Mouse (Mus musculus): ENCODE data around the gene Rnase10. TPM values are rescaled to one million over a fixed set of nuclear protein-coding genes. Genes with fewer than 3 reads are reported as not detected.

The Rnase10 gene
- polyA plus RNA-seq, 1 experiment from 2014 or later, result 0.09 TPM

DNA sequence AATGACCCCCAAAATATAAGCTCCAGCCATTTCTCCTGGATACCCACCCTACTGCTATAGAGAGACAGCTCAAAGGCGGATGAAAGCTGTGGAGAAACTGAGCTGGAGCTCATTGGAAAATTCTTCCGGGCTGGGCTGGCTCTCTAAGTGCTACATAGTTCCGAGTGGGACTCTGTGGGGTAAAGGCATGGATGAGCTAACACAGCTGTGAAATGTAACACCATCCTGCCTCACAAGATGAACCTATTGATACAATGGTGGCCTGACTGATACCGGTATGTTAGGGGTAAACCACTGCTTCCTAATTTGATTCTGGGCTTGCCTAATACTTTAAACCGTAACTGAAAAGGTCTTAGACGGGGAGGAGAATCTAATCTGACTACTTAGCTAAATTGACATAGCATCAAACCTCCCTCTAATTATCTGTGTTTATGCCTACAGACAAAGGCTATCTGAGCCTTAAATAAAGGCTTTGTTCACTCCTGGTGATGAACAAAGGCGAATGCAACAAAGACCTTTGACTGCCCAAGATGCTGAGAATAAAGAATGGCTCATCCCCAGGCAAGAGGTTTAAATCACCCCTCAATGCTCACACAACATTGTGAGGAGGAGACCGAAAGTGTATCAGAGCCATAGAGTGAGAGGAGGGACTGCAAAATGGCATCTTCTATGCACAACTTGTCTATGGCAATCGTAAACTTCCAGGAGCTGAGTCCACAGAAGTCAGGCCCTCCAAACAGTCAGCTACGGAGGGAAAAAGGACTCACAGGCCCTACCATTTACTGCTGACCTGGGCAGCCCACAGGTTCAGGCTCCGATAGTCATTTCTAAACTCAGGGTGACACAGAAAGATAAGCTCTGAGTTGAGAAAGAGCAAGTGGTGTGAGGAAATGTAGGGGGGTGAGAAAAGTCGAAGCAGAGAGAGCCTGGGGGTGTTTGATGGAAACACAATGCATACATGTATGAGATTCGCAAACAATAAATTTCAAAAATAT is 47.0 kb downstream of the Rnase10 start:
- Histone ChIP-seq H3K4me3 (no peak overlapping the region), H3K4me2 (no peak overlapping the region), H3K27me3 (no peaks in the 10 kb centered on the region), H3K9ac (no peak overlapping the region), H3K36me3 (no peaks in the 10 kb centered on the region), H3K27ac (no peak overlapping the region), H3K9me3 (no peaks in the 10 kb centered on the region), H3K4me1 (peaks cover 3% of the 10 kb centered on the region; the same call in 1 of the 2 replicates)
- 72% methylated on average over 13 of the region's 13 CpGs for WGBS
- ATAC-seq (ENCODE audit: insufficient number of reproducible peaks, low FRiP score, low TSS enrichment, low read depth), result no peak

DNA sequence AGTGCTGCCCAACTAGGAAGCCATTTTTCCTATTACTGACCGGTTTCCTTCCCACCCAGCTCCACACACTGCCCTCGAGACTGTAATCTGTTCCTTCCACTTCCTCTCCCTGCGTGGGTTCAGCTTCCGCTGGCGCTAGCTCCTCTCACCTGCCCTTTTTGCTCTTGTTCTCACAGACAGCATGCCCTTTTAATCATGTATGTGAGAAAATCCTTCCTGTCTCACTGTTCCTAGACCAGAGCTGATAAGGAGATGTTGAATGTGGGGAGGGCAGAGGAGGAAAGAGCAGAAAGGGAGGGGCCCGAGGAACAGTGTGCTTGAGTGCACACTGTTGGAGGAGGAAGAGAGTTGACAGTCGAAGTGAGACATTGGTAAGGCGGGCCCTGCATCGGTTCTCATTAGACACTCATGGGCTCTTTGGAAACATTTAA is 49.9 kb downstream of the Rnase10 start, which contains the start of gene Rnase12:
TSS of gene Rnase12 (minus strand) at position 261 of the 431 bp plus-strand sequence.
- Histone ChIP-seq H3K27ac (no peak within 1 kb of the TSS), H3K9ac (no peak within 1 kb of the TSS), H3K4me1 (peaks cover 3% of the 10 kb centered on the region; the same call in 1 of the 2 replicates), H3K4me2 (no peak within 1 kb of the TSS), H3K27me3 (no peaks in the 10 kb centered on the region), H3K4me3 (no peak within 1 kb of the TSS), H3K36me3 (no peaks in the 10 kb centered on the region), H3K9me3 (no peaks in the 10 kb centered on the region)
- 68% methylated on average over 9 of the region's 9 CpGs for WGBS
- ATAC-seq (ENCODE audit: insufficient number of reproducible peaks, low FRiP score, low TSS enrichment, low read depth), result no peak

Other genes with a start within 250 kb of the Rnase10 start
- 59.8 and 63.1 TPM in 2 replicates for gene Ttc5, start 222.2 kb upstream of the Rnase10 start, polyA plus RNA-seq (2015; fragmentation: Nextera tagmentation; extraction: Ambion mirVana)
- gene Ccnb1ip1, start 200.0 kb upstream of the Rnase10 start, polyA plus RNA-seq (2015; fragmentation: Nextera tagmentation; extraction: Ambion mirVana), result not detected in 2 replicates
- gene Parp2, start 199.9 kb upstream of the Rnase10 start, polyA plus RNA-seq (2015; fragmentation: Nextera tagmentation; extraction: Ambion mirVana), result 52.0 and 52.3 TPM in 2 replicates
- gene Tep1, start 137.2 kb upstream of the Rnase10 start, polyA plus RNA-seq (2015; fragmentation: Nextera tagmentation; extraction: Ambion mirVana), result 5.0 and 6.2 TPM in 2 replicates
- 0.10 and 0.12 TPM in 2 replicates for gene Klhl33, start 110.2 kb upstream of the Rnase10 start, polyA plus RNA-seq (2015; fragmentation: Nextera tagmentation; extraction: Ambion mirVana)
- gene Osgep, start 82.9 kb upstream of the Rnase10 start, polyA plus RNA-seq (2015; fragmentation: Nextera tagmentation; extraction: Ambion mirVana), result 145 and 148 TPM in 2 replicates
- gene Apex1, start 82.8 kb upstream of the Rnase10 start, polyA plus RNA-seq (2015; fragmentation: Nextera tagmentation; extraction: Ambion mirVana), result 188 TPM in 2 replicates
- 45.3 and 56.0 TPM in 2 replicates for gene Pip4p1, start 76.9 kb upstream of the Rnase10 start, polyA plus RNA-seq (2015; fragmentation: Nextera tagmentation; extraction: Ambion mirVana)
- gene Pnp, start 76.7 kb upstream of the Rnase10 start, polyA plus RNA-seq (2015; fragmentation: Nextera tagmentation; extraction: Ambion mirVana), result 52.0 and 54.8 TPM in 2 replicates
- not detected in 2 replicates for gene Gm49342, start 63.2 kb upstream of the Rnase10 start, polyA plus RNA-seq (2015; fragmentation: Nextera tagmentation; extraction: Ambion mirVana)
- 0.31 and 0.54 TPM in 2 replicates for gene Pnp2, start 51.8 kb upstream of the Rnase10 start, polyA plus RNA-seq (2015; fragmentation: Nextera tagmentation; extraction: Ambion mirVana)
- gene Rnase9, start 34.1 kb downstream of the Rnase10 start, polyA plus RNA-seq (2015; fragmentation: Nextera tagmentation; extraction: Ambion mirVana), result not detected in 2 replicates
- not detected in 2 replicates for gene Rnase11, start 42.4 kb downstream of the Rnase10 start, polyA plus RNA-seq (2015; fragmentation: Nextera tagmentation; extraction: Ambion mirVana)
- not detected in 2 replicates for gene Rnase12, start 49.9 kb downstream of the Rnase10 start, polyA plus RNA-seq (2015; fragmentation: Nextera tagmentation; extraction: Ambion mirVana)
- not detected in 2 replicates for gene Olfr750, start 66.7 kb downstream of the Rnase10 start, polyA plus RNA-seq (2015; fragmentation: Nextera tagmentation; extraction: Ambion mirVana)
- 68.6 and 83.1 TPM in 2 replicates for gene Rnase4, start 83.3 kb downstream of the Rnase10 start, polyA plus RNA-seq (2015; fragmentation: Nextera tagmentation; extraction: Ambion mirVana)
- gene Ang, start 83.4 kb downstream of the Rnase10 start, polyA plus RNA-seq (2015; fragmentation: Nextera tagmentation; extraction: Ambion mirVana), result 10.1 and 10.5 TPM in 2 replicates
- gene Eddm3b, start 106.7 kb downstream of the Rnase10 start, polyA plus RNA-seq (2015; fragmentation: Nextera tagmentation; extraction: Ambion mirVana), result not detected in 2 replicates
- 0.58 and 1.6 TPM in 2 replicates for gene Rnase6, start 116.2 kb downstream of the Rnase10 start, polyA plus RNA-seq (2015; fragmentation: Nextera tagmentation; extraction: Ambion mirVana)
- 2.2 and 3.3 TPM in 2 replicates for gene Rnase1, start 139.0 kb downstream of the Rnase10 start, polyA plus RNA-seq (2015; fragmentation: Nextera tagmentation; extraction: Ambion mirVana)
- not detected in 2 replicates for gene Rnase2b, start 154.5 kb downstream of the Rnase10 start, polyA plus RNA-seq (2015; fragmentation: Nextera tagmentation; extraction: Ambion mirVana)
- not detected in 2 replicates for gene Ang2, start 191.4 kb downstream of the Rnase10 start, polyA plus RNA-seq (2015; fragmentation: Nextera tagmentation; extraction: Ambion mirVana)
- not detected in 2 replicates for gene Ear14, start 195.6 kb downstream of the Rnase10 start, polyA plus RNA-seq (2015; fragmentation: Nextera tagmentation; extraction: Ambion mirVana)
- not detected in 2 replicates for gene Rnase2a, start 248.4 kb downstream of the Rnase10 start, polyA plus RNA-seq (2015; fragmentation: Nextera tagmentation; extraction: Ambion mirVana)